Mouse (Mus musculus) G1E-ER4 (cell line): ENCODE results near the gene Izumo1. TPM values are rescaled to one million over a fixed set of nuclear protein-coding genes. Genes with fewer than 3 reads are reported as not detected.

ENCODE experiments used
- GATA1 ChIP-seq: IDR thresholded peaks from one replicate; pipeline ENCODE4 v1.8.0; 2012; ENCODE audit warnings: low read length, inconsistent platforms
- polyA plus RNA-seq: library from polyadenylated mRNA; stranded (reverse); fragments of >175 nt; gene quantifications from 2 replicates; pipeline ENCODE4 v1.2.3, GENCODE M21; 2012

Gene Izumo1
- polyA plus RNA-seq, 1 experiment, result 0.14 TPM

- no peak for TF ChIP-seq GATA1
Observed at GRCm38 (mm10) chr7:45644872-45645590, 23.4 kb downstream of the Izumo1 start.

GRCm38 (mm10) chr7:45645591-45645971 lies 24.0 kb downstream of the Izumo1 start:
- no peak for TF ChIP-seq GATA1

- TF ChIP-seq GATA1, result no peak
Observed at GRCm38 (mm10) chr7:45646671-45647070, 25.1 kb downstream of the Izumo1 start.

- no peak for TF ChIP-seq GATA1
Observed at GRCm38 (mm10) chr7:45649351-45649750, 27.7 kb downstream of the Izumo1 start.

GRCm38 (mm10) chr7:45654424-45655047 lies 32.9 kb downstream of the Izumo1 start:
- no peak for TF ChIP-seq GATA1

- TF ChIP-seq GATA1, result no peak
Observed at GRCm38 (mm10) chr7:45660746-45661478, 39.3 kb downstream of the Izumo1 start.

- TF ChIP-seq GATA1, result no peak
Observed at GRCm38 (mm10) chr7:45665303-45666138, 43.9 kb downstream of the Izumo1 start.

- no peak for TF ChIP-seq GATA1
Observed at GRCm38 (mm10) chr7:45666161-45666560, 44.5 kb downstream of the Izumo1 start, which contains the start of gene Fut2. Fut2 (minus strand) TSS chr7:45666394.

- TF ChIP-seq GATA1, result no peak
Observed at GRCm38 (mm10) chr7:45667761-45668160, 46.1 kb downstream of the Izumo1 start.

GRCm38 (mm10) chr7:45668921-45669320 lies 47.3 kb downstream of the Izumo1 start:
- no peak for TF ChIP-seq GATA1

GRCm38 (mm10) chr7:45677627-45678295 lies 56.1 kb downstream of the Izumo1 start:
- no peak for TF ChIP-seq GATA1

Other genes starting within 250 kb of the Izumo1 start
- 1,207 and 1,386 TPM in 2 replicates for gene Snrnp70, start 226.1 kb upstream of the Izumo1 start, polyA plus RNA-seq
- not detected in 2 replicates for gene Kcna7, start 216.2 kb upstream of the Izumo1 start, polyA plus RNA-seq
- 0.03 and 0.04 TPM in 2 replicates for gene Ntf5, start 208.1 kb upstream of the Izumo1 start, polyA plus RNA-seq
- not detected in 2 replicates for gene Lhb, start 201.0 kb upstream of the Izumo1 start, polyA plus RNA-seq
- gene Gys1, start 187.0 kb upstream of the Izumo1 start, polyA plus RNA-seq, result 28.8 TPM in 2 replicates
- 887 and 1,231 TPM in 2 replicates for gene Ruvbl2, start 183.7 kb upstream of the Izumo1 start, polyA plus RNA-seq
- gene Ftl1, start 161.9 kb upstream of the Izumo1 start, polyA plus RNA-seq, result 11,844 and 12,759 TPM in 2 replicates
- gene Bax, start 154.9 kb upstream of the Izumo1 start, polyA plus RNA-seq, result 407 and 498 TPM in 2 replicates
- 1.7 and 2.0 TPM in 2 replicates for gene Tulp2, start 139.9 kb upstream of the Izumo1 start, polyA plus RNA-seq
- not detected in 2 replicates for gene Gm45808, start 135.0 kb upstream of the Izumo1 start, polyA plus RNA-seq
- 0.29 and 0.49 TPM in 2 replicates for gene Dhdh, start 133.0 kb upstream of the Izumo1 start, polyA plus RNA-seq
- gene Nucb1, start 111.4 kb upstream of the Izumo1 start, polyA plus RNA-seq, result 1,038 and 1,233 TPM in 2 replicates
- 87.1 and 135 TPM in 2 replicates for gene Ppp1r15a, start 95.5 kb upstream of the Izumo1 start, polyA plus RNA-seq
- 1.2 and 1.8 TPM in 2 replicates for gene Plekha4, start 95.5 kb upstream of the Izumo1 start, polyA plus RNA-seq
- gene Hsd17b14, start 66.9 kb upstream of the Izumo1 start, polyA plus RNA-seq, result 10.6 and 11.5 TPM in 2 replicates
- gene Bcat2, start 51.7 kb upstream of the Izumo1 start, polyA plus RNA-seq, result 83.5 and 192 TPM in 2 replicates
- gene Fgf21, start 6.3 kb upstream of the Izumo1 start, polyA plus RNA-seq, result not detected in 2 replicates
- not detected in 2 replicates for gene Fut1, start 4.5 kb upstream of the Izumo1 start, polyA plus RNA-seq
- 1.2 and 1.6 TPM in 2 replicates for gene Rasip1, start 5.7 kb downstream of the Izumo1 start, polyA plus RNA-seq
- not detected in 2 replicates for gene Mamstr, start 18.2 kb downstream of the Izumo1 start, polyA plus RNA-seq
- gene Fut2, start 44.6 kb downstream of the Izumo1 start, polyA plus RNA-seq, result not detected in 2 replicates
- 0.11 TPM in 1 of 2 replicates, not detected in the other for gene Ntn5, start 62.2 kb downstream of the Izumo1 start, polyA plus RNA-seq
- gene Sec1, start 72.6 kb downstream of the Izumo1 start, polyA plus RNA-seq, result not detected in 2 replicates
- 0.37 and 0.79 TPM in 2 replicates for gene Car11, start 78.0 kb downstream of the Izumo1 start, polyA plus RNA-seq
- 22.4 and 28.4 TPM in 2 replicates for gene Dbp, start 83.3 kb downstream of the Izumo1 start, polyA plus RNA-seq
- 18,264 and 20,873 TPM in 2 replicates for gene Rpl18, start 93.6 kb downstream of the Izumo1 start, polyA plus RNA-seq
- 172 and 187 TPM in 2 replicates for gene Sphk2, start 96.2 kb downstream of the Izumo1 start, polyA plus RNA-seq
- 1.2 TPM in 2 replicates for gene Fam83e, start 99.4 kb downstream of the Izumo1 start, polyA plus RNA-seq
- not detected in 2 replicates for gene Spaca4, start 104.0 kb downstream of the Izumo1 start, polyA plus RNA-seq
- gene Lmtk3, start 161.9 kb downstream of the Izumo1 start, polyA plus RNA-seq, result 0.03 and 0.04 TPM in 2 replicates
- gene Sult2b1, start 162.9 kb downstream of the Izumo1 start, polyA plus RNA-seq, result not detected in 2 replicates
- 117 and 133 TPM in 2 replicates for gene Cyth2, start 192.8 kb downstream of the Izumo1 start, polyA plus RNA-seq
- 1.1 and 1.3 TPM in 2 replicates for gene Kcnj14, start 203.0 kb downstream of the Izumo1 start, polyA plus RNA-seq
- 126 and 128 TPM in 2 replicates for gene Grwd1, start 209.1 kb downstream of the Izumo1 start, polyA plus RNA-seq